Mouse (Mus musculus): ENCODE measurements around the gene Sap30.

DNA sequence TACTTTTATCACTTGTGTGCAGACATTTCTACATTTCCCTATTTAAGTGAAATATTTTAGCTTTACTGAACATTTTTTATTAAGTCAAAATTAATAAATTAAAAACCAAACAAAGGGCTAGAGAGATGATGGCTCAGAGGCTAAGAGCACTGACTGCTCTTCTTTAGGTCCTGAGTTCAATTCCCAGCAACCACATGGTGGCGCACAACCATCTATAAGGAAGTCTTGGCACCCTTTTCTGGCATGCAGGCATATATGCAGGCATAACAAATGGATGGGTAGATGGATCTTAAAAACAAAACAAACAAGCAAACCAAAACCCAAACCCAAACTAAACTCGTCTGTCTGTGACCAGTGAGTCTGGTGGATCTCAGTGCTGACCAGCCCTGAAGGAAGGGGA is 44.6 kb upstream of the Sap30 start:
- no peak for TF ChIP-seq POLR2A (IDR thresholded peaks at IDR 0.05; ENCODE audit: borderline replicate concordance, low read depth, low read length)
- TF ChIP-seq CTCF (IDR thresholded peaks at IDR 0.05; ENCODE audit: low read depth, low read length): no peak

Data from bone marrow macrophage, adult 2 months (primary cell).